Mouse (Mus musculus) lung, postnatal 0 days (tissue): ENCODE measurements around the gene Tmbim6.
"Not testable (repeated sequence)": the region's sequence is repeated elsewhere in the genome, so short reads cannot be mapped to it uniquely, and the experiment has no call there.

Experiments used
- CTCF ChIP-seq: IDR thresholded peaks from 2 replicates; pipeline ENCODE4 v1.5.1; 2016; ENCODE audit warnings: antibody characterized with exemption, mild to moderate bottlenecking
- EP300 ChIP-seq: IDR thresholded peaks from 2 replicates; pipeline ENCODE4 v1.6.1; 2016; ENCODE audit warnings: antibody characterized with exemption, mild to moderate bottlenecking, control low read depth

DNA sequence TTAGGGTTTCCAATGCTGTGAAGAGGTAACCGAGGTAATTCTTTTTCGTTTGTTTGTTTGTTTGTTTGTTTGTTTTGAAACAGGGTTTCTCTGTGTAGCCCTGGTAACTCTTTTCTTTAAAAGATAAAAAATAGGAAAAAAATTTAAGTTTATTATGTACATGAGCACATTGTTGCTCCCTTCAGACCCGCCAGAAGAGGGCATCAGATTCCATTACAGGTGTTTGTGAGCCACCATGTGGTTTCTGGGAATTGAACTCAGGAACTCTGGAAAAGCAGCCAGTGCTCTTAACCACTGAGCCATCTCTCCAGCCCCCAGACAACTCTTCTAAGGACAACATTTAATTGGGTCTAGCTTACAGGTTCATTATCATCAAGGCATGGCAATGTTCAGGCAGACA lies 6.6 kb upstream of the Tmbim6 start:
- peak; percentile 52 for TF ChIP-seq CTCF
- not testable (repeated sequence) for TF ChIP-seq EP300
